Mouse (Mus musculus) heart, postnatal 0 days (tissue): ENCODE data around the gene Mtfmt. TPM values are rescaled to one million over a fixed set of nuclear protein-coding genes. Genes with fewer than 3 reads are reported as not detected.

Experiments used
- ATAC-seq: fragments of 200-750 bp; cut with Nextera tagmentation; 2 replicates; pipeline ENCODE4 v1.8.0; 2017; ENCODE audit warnings: low read depth, moderate number of reproducible peaks, moderate library complexity; ENCODE audit not compliant: insufficient read depth
- DNase-seq: peaks from one replicate; pipeline ENCODE4 v3.0.0-alpha.2; 2016; ENCODE audit warnings: low spot score
- H3K27ac ChIP-seq: fragments of 300-500 bp; sonication (generic); 2 replicates; pipeline ENCODE4 v1.5.1; 2014; ENCODE audit warnings: low read depth, mild to moderate bottlenecking
- H3K27me3 ChIP-seq: fragments of 300-500 bp; sonication (generic); 2 replicates; pipeline ENCODE4 v1.6.1; 2014; ENCODE audit warnings: low read length, mixed read lengths; ENCODE audit not compliant: control insufficient read depth, insufficient read depth
- H3K36me3 ChIP-seq: fragments of 300-500 bp; sonication (generic); replicated peaks from 2 replicates; pipeline ENCODE4 v1.6.1; 2014; ENCODE audit warnings: low read length, mixed read lengths; ENCODE audit not compliant: control insufficient read depth, insufficient read depth
- H3K4me1 ChIP-seq: fragments of 300-500 bp; sonication (generic); 2 replicates; pipeline ENCODE4 v1.6.1; 2014; ENCODE audit warnings: antibody characterized with exemption; ENCODE audit not compliant: control insufficient read depth, insufficient read depth
- H3K4me2 ChIP-seq: fragments of 300-500 bp; sonication (generic); 2 replicates; pipeline ENCODE4 v1.6.1; 2014; ENCODE audit warnings: low read depth, mild to moderate bottlenecking, low read length, moderate library complexity
- H3K4me3 ChIP-seq: fragments of 300-500 bp; sonication (generic); 2 replicates; pipeline ENCODE4 v1.5.1; 2014; ENCODE audit warnings: low read depth, low read length
- H3K9ac ChIP-seq: fragments of 300-500 bp; sonication (generic); replicated peaks from 2 replicates; pipeline ENCODE4 v1.6.1; 2014; ENCODE audit warnings: low read depth, low read length, mixed read lengths
- H3K9me3 ChIP-seq: fragments of 300-500 bp; sonication (generic); replicated peaks from 2 replicates; pipeline ENCODE4 v1.6.1; 2016; ENCODE audit warnings: low read length; ENCODE audit not compliant: control insufficient read depth
- CTCF ChIP-seq: IDR thresholded peaks from 2 replicates; pipeline ENCODE4 v1.5.1; 2016; ENCODE audit warnings: antibody characterized with exemption, control low read depth, low read depth
- EP300 ChIP-seq: IDR thresholded peaks from 2 replicates; pipeline ENCODE4 v1.6.1; 2016; ENCODE audit warnings: antibody characterized with exemption, low read depth
- WGBS: fragments of 180-500 bp; shearing (Covaris S2); extraction: QIAGEN DNeasy Blood & Tissue Kit; methylation state at CpG from one replicate; pipeline ENCODE4 v1.1.7; 2014; 5-methylcytosine and 5-hydroxymethylcytosine counted together
- polyA plus RNA-seq: library from polyadenylated mRNA; unstranded; fragments of >200 nt; fragmentation: Nextera tagmentation; extraction: Ambion mirVana; gene quantifications from 2 replicates; pipeline ENCODE4 v1.2.1, GENCODE M21; 2015
- total RNA-seq: library from RNA; depleted of rRNA; stranded (reverse); fragments of >200 nt; gene quantifications from 2 replicates; pipeline ENCODE4 v1.2.3, GENCODE M21; 2014; ENCODE audit warnings: low replicate concordance

The Mtfmt gene
- total and polyA plus RNA-seq, 2 experiments from 2014 or later: 9.1 to 15.9 TPM

DNA sequence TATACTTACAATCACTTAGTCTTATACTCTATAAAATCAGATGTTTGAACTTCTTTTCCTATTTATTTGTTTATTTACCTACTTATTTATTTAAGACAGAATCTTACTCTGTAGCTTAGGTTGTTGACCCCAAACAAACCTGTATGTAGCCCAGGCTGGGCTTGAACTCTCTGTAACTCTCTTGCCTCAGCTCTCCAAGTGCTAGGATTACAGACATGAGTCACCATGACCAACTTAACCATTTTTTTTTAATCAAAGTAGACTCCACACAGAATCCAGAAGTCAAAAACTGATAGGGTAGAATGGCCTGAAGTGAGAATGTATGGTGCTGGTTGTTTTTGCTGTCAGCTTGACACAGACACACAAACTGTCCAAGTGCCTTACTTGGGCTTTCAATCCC lies 5.2 kb upstream of the Mtfmt start:
- no peaks in the 10 kb centered on the region for H3K36me3 ChIP-seq
- H3K27ac ChIP-seq: no peak overlapping the region
- no peaks in the 10 kb centered on the region for H3K4me1 ChIP-seq
- no peak overlapping the region for H3K4me2 ChIP-seq
- H3K27me3 ChIP-seq: no peaks in the 10 kb centered on the region
- H3K9me3 ChIP-seq: no peaks in the 10 kb centered on the region
- H3K4me3 ChIP-seq: no peak overlapping the region
- ATAC-seq (no peak), DNase-seq (no peak)
- no peak for TF ChIP-seq EP300
- H3K9ac ChIP-seq: no peak overlapping the region

DNA sequence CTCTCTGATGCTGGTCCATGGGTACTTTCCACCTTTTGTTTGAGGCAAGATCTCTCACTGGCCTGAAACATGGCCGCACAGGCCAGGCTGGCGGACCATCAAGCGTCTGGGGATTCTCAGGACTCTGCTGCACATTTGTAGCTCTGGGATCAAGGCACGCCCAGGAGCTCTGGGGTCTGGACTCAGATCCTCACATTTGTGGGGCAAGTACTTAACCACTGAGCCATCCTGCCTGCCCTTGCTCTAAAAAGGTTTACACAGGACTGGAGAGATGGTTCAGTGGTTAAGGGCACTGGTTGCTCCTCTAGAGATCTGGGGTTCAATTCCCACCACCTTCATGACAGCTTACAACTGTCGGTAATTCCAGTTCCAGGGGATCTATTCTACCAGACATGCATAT lies 4.7 kb upstream of the Mtfmt start:
- no peak for DNase-seq
- no peak for ATAC-seq
- WGBS: 84% methylated on average over 5 of the region's 5 CpGs

DNA sequence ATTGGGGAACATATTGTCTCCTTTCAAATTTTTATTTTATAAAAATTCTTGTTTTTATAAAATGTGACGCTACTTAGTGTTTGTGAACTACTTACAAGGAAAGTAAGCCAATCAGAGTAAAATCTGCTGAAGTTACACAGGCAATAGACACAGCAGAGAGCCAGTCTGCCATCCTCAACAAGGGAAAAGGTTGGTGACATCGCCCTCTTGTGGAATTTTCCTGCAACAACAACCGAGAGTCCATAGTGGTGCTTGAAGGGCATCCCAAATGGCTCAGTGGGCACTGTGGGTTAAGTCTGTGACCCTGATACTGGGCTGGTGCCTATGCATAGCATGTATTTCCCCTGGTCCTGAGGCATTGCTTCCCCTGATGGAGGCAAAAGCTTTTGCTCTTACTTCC lies 3.3 kb upstream of the Mtfmt start:
- H3K9me3 ChIP-seq: no peaks in the 10 kb centered on the region
- H3K4me1 ChIP-seq: no peaks in the 10 kb centered on the region
- no peak overlapping the region for H3K4me2 ChIP-seq
- WGBS: 0% methylated on average over 3 of the region's 3 CpGs
- H3K4me3 ChIP-seq: no peak overlapping the region
- no peaks in the 10 kb centered on the region for H3K27me3 ChIP-seq
- TF ChIP-seq EP300 (no peak), CTCF (peak; percentile 90)
- DNase-seq (peak; percentile 63), ATAC-seq (peak; percentile 50; the same call in 1 of the 2 replicates)
- no peak overlapping the region for H3K27ac ChIP-seq
- no peak overlapping the region for H3K9ac ChIP-seq
- no peaks in the 10 kb centered on the region for H3K36me3 ChIP-seq

More for the DNA sequence above, 4.7 kb upstream of the Mtfmt start:
- Histone ChIP-seq H3K4me1 (no peaks in the 10 kb centered on the region), H3K4me3 (no peak overlapping the region), H3K36me3 (no peaks in the 10 kb centered on the region), H3K4me2 (no peak overlapping the region), H3K9me3 (no peaks in the 10 kb centered on the region), H3K27ac (no peak overlapping the region), H3K9ac (no peak overlapping the region), H3K27me3 (no peaks in the 10 kb centered on the region)
- no peak for TF ChIP-seq CTCF
- no peak for TF ChIP-seq EP300

DNA sequence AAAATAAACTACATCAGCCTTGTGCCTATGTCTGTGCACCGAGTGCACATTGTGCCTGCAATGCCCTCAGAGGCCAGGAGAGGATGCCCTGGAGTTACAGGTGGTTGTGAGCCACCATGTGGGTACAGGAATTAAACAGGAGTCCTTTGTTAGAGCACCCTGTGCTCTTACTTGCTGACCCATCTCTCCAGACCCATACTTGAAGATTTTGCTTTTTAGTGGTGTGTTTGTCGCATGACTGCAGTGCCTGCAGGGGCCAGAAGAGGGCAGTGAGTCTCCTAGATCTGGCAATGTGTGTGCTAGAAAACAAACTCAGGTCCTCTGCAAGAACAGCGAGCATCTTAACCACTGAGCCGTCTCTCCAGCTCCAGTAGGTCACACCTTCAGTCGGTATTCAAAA lies 1.4 kb upstream of the Mtfmt start:
- 63% methylated on average over 5 of the region's 5 CpGs for WGBS
- no peak overlapping the region for H3K27ac ChIP-seq
- DNase-seq (no peak), ATAC-seq (no peak)
- no peak overlapping the region for H3K4me2 ChIP-seq
- no peak overlapping the region for H3K9ac ChIP-seq
- no peaks in the 10 kb centered on the region for H3K4me1 ChIP-seq
- no peaks in the 10 kb centered on the region for H3K27me3 ChIP-seq
- no peak overlapping the region for H3K4me3 ChIP-seq
- 0 out of 2 replicates have a peak, but pooled peaks cover 9% of the 10 kb centered on the region for H3K36me3 ChIP-seq
- no peaks in the 10 kb centered on the region for H3K9me3 ChIP-seq
- TF ChIP-seq CTCF (peak; percentile 39; the same call in 1 of the 2 replicates), EP300 (no peak)

DNA sequence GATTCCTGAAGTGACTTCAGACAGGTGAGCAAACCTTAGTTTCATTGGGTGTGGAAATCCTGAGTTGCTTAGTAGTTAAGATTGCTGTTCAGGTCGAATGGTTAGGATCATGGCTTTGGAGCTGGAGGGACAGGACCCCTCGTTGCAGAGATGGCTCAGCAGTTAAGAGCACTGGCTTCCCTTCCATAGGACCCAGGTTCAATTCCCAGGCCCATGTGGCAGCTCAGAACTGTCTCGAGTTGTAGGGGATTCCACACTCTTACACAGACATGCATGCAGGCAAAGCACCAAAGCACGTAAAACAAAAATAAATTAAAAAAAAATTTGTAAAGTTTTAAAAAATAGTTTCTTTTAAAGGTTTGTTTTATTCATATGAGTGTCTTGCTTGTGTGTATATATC lies 371 bp upstream of the Mtfmt start:
- ATAC-seq: no peak
- WGBS: 66% methylated on average over 4 of the region's 4 CpGs
- Histone ChIP-seq H3K36me3 (0 out of 2 replicates have a peak, but pooled peaks cover 9% of the 10 kb centered on the region), H3K4me1 (no peaks in the 10 kb centered on the region), H3K9me3 (no peaks in the 10 kb centered on the region), H3K4me2 (no peak overlapping the region), H3K4me3 (peak overlapping the region; percentile 81; the same call in 1 of the 2 replicates), H3K9ac (no peak overlapping the region), H3K27ac (no peak overlapping the region), H3K27me3 (no peaks in the 10 kb centered on the region)
- DNase-seq: no peak
- TF ChIP-seq EP300 (no peak), CTCF (no peak)

DNA sequence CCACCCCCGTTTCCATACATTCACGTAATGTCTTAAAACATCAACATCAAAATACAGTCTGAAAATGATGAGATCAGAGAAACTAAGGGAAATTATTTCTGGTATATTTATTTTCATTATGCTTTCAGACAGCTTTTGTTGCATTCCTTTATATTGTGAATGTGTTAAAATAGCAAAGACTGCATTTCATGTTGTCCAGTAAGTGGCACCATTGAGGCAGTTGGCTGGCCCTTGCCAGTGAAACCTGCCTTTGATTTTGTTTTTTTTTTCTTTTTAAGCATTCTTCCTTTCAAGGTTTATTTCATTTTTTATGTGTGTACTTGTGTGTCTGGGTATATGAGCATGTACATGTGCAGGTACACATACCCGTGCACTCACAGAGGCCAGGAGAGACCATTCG lies 9.1 kb downstream of the Mtfmt start:
- Histone ChIP-seq H3K4me3 (no peak overlapping the region), H3K4me2 (no peak overlapping the region), H3K9ac (no peak overlapping the region), H3K36me3 (peaks cover 66% of the 10 kb centered on the region), H3K4me1 (no peaks in the 10 kb centered on the region), H3K9me3 (no peaks in the 10 kb centered on the region), H3K27ac (no peak overlapping the region), H3K27me3 (no peaks in the 10 kb centered on the region)
- WGBS: 95% methylated on average over 4 of the region's 4 CpGs
- no peak for ATAC-seq
- TF ChIP-seq EP300 (no peak), CTCF (0 out of 2 replicates have a peak, but pooled peaks have one; percentile 7)
- DNase-seq: no peak
